Mouse (Mus musculus) MEL (cell line): ENCODE measurements at regions not wholly inside any gene's neighbourhood (a gene's known extent, or its start where the extent isn't known, plus 50 kb on each side); places are given as distances from the start of the nearest gene placed in this dataset.

Experiments
- DNase-seq: peaks from one replicate; pipeline ENCODE4 v3.0.0; 2011; ENCODE audit warnings: low read depth, low spot score
- H3K27ac ChIP-seq: 2 replicates; pipeline ENCODE4 v1.5.1; 2012; ENCODE audit warnings: low read depth, mild to moderate bottlenecking, control low read depth, low read length, moderate library complexity; ENCODE audit not compliant: control insufficient read depth
- H3K27me3 ChIP-seq, 2 experiments: fragments of 150-350 bp in 1 of 2; sonication (generic) in 1 of 2; 2 replicates each; pipeline ENCODE4 v1.6.1; 2012; ENCODE audit warnings: low read length in 2 of 2, mild to moderate bottlenecking in 2 of 2, improper control_type of control experiment in 1 of 2, moderate library complexity in 1 of 2; ENCODE audit not compliant: insufficient read depth in 2 of 2, control insufficient read depth in 1 of 2
- H3K36me3 ChIP-seq, 2 experiments: 2 replicates each; pipeline ENCODE4 v1.6.1; 2012 to 2014; ENCODE audit warnings: low read length in 2 of 2, improper control_type of control experiment in 1 of 2, inconsistent platforms in 1 of 2, mild to moderate bottlenecking in 1 of 2; ENCODE audit not compliant: insufficient read depth in 2 of 2, control insufficient read depth in 1 of 2
- H3K4me1 ChIP-seq, 2 experiments: fragments of 150-350 bp in 1 of 2; sonication (generic) in 1 of 2; 2 replicates each; pipeline ENCODE4 v1.6.1; 2012; ENCODE audit warnings: low read length in 2 of 2, improper control_type of control experiment in 1 of 2, mild to moderate bottlenecking in 1 of 2; ENCODE audit not compliant: insufficient read depth in 2 of 2, control insufficient read depth in 1 of 2
- H3K4me3 ChIP-seq, 2 experiments: fragments of 150-350 bp in 1 of 2; sonication (generic) in 1 of 2; 2 replicates each; pipeline ENCODE4 v1.5.1; 2012; ENCODE audit warnings: low read depth in 2 of 2, low read length in 2 of 2, mild to moderate bottlenecking in 2 of 2, moderate library complexity in 2 of 2, control low read depth in 1 of 2, improper control_type of control experiment in 1 of 2; ENCODE audit not compliant: control insufficient read depth in 1 of 2, insufficient read depth in 1 of 2
- H3K79me2 ChIP-seq: 2 replicates; pipeline ENCODE4 v1.6.1; 2012; ENCODE audit warnings: mild to moderate bottlenecking, low read length, moderate library complexity; ENCODE audit not compliant: control insufficient read depth, poor library complexity, insufficient read depth
- H3K9ac ChIP-seq: 2 replicates; pipeline ENCODE4 v1.6.1; 2012; ENCODE audit warnings: low read depth, mild to moderate bottlenecking, control low read depth, low read length, moderate library complexity; ENCODE audit not compliant: control insufficient read depth, poor library complexity, severe bottlenecking
- H3K9me3 ChIP-seq: fragments of 150-350 bp; sonication (generic); replicated peaks from 2 replicates; pipeline ENCODE4 v1.6.1; 2012; ENCODE audit warnings: mild to moderate bottlenecking, low read length, improper control_type of control experiment, moderate library complexity; ENCODE audit not compliant: insufficient read depth
- CHD2 ChIP-seq: IDR thresholded peaks from 2 replicates; pipeline ENCODE4 v1.6.1; 2011; ENCODE audit warnings: low read length, improper control_type of control experiment
- EP300 ChIP-seq, 2 experiments: IDR thresholded peaks; 2 replicates each; pipeline ENCODE4 v1.6.1; 2011; ENCODE audit warnings: improper control_type of control experiment in 2 of 2, low read length in 2 of 2, low read depth in 1 of 2, mild to moderate bottlenecking in 1 of 2
- ETS1 ChIP-seq: IDR thresholded peaks from 2 replicates; pipeline ENCODE4 v1.6.1; 2012; ENCODE audit warnings: low read depth, mild to moderate bottlenecking, inconsistent platforms, low read length, improper control_type of control experiment, moderate library complexity
- GABPA ChIP-seq: IDR thresholded peaks from 2 replicates; pipeline ENCODE4 v1.6.1; 2012; ENCODE audit warnings: low read depth, mild to moderate bottlenecking, inconsistent platforms, low read length, improper control_type of control experiment, moderate library complexity
- JUND ChIP-seq: IDR thresholded peaks from 2 replicates; pipeline ENCODE4 v1.6.1; 2011; ENCODE audit warnings: low read depth, mild to moderate bottlenecking, improper control_type of control experiment, low read length
- KAT2A ChIP-seq: conservative IDR thresholded peaks from 2 replicates; pipeline ENCODE4 v1.6.1; 2012; ENCODE audit warnings: low read depth, low read length, improper control_type of control experiment, inconsistent platforms
- MAZ ChIP-seq: IDR thresholded peaks from 2 replicates; pipeline ENCODE4 v1.6.1; 2012; ENCODE audit warnings: low read depth, mild to moderate bottlenecking, inconsistent platforms, low read length, improper control_type of control experiment
- MXI1 ChIP-seq: IDR thresholded peaks from 2 replicates; pipeline ENCODE4 v1.6.1; 2011; ENCODE audit warnings: mild to moderate bottlenecking, low read depth, low read length, improper control_type of control experiment
- POLR2A ChIP-seq, 2 experiments: IDR thresholded peaks; 2 replicates each; pipeline ENCODE4 v1.6.1; 2011 to 2012; ENCODE audit warnings: low read length in 2 of 2, mild to moderate bottlenecking in 2 of 2, control low read depth in 1 of 2, improper control_type of control experiment in 1 of 2, low read depth in 1 of 2, moderate library complexity in 1 of 2; ENCODE audit not compliant: control insufficient read depth in 1 of 2, insufficient read depth in 1 of 2, poor library complexity in 1 of 2
- POLR2AphosphoS2 ChIP-seq: IDR thresholded peaks from 2 replicates; pipeline ENCODE4 v1.6.1; 2011; ENCODE audit warnings: low read length, improper control_type of control experiment
- POLR2AphosphoS5 ChIP-seq: IDR thresholded peaks from 2 replicates; pipeline ENCODE4 v1.6.1; 2012; ENCODE audit warnings: low read depth, borderline replicate concordance, mild to moderate bottlenecking, inconsistent platforms, low read length, moderate library complexity, mixed read lengths
- SIN3A ChIP-seq: IDR thresholded peaks from 2 replicates; pipeline ENCODE4 v1.6.1; 2012; ENCODE audit warnings: low read length, improper control_type of control experiment, inconsistent platforms
- SMC3 ChIP-seq: IDR thresholded peaks from 2 replicates; pipeline ENCODE4 v1.6.1; 2011; ENCODE audit warnings: low read depth, low read length, improper control_type of control experiment
- TBP ChIP-seq: IDR thresholded peaks from 2 replicates; pipeline ENCODE4 v1.8.0; 2011; ENCODE audit warnings: low read depth, low read length, improper control_type of control experiment
- TCF12 ChIP-seq: IDR thresholded peaks from 2 replicates; pipeline ENCODE4 v1.6.1; 2014; ENCODE audit warnings: low read depth, mild to moderate bottlenecking, inconsistent platforms, low read length, improper control_type of control experiment, moderate library complexity
- UBTF ChIP-seq: IDR thresholded peaks from 2 replicates; pipeline ENCODE4 v1.6.1; 2012; ENCODE audit warnings: low read depth, mild to moderate bottlenecking, inconsistent platforms, low read length, improper control_type of control experiment, moderate library complexity, borderline replicate concordance; ENCODE audit not compliant: insufficient read depth
- ZC3H11A ChIP-seq: IDR thresholded peaks from 2 replicates; pipeline ENCODE4 v1.6.1; 2012; ENCODE audit warnings: low read depth, mild to moderate bottlenecking, inconsistent platforms, low read length, improper control_type of control experiment
- ZKSCAN1 ChIP-seq: IDR thresholded peaks from 2 replicates; pipeline ENCODE4 v1.6.1; 2012; ENCODE audit warnings: low read depth, mild to moderate bottlenecking, inconsistent platforms, low read length, improper control_type of control experiment, moderate library complexity

DNA sequence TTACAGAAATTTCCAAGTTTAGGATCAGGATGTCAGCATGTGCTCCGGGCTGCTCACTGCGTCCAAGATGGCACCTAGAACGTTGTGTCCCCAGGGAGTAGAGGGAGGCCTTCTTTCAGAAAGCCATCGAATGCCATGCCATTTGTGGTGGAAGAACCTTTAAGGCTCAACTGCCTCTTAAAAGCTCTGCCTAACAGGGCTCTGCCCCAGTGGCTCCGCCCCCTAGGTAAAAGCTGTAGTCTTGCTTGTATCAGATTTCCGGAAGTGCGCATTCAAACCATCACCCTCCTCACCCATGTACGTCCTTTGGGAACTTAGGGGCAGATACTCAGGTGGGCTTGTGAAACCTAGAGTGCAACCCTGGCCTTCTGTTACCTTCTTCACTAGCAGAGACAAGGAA, 54.0 kb upstream of the Psmd7 start:
- Histone ChIP-seq H3K79me2 (no peaks in the 10 kb centered on the region), H3K9ac (no peak overlapping the region), H3K4me3 (no peak overlapping the region), H3K9me3 (no peaks in the 10 kb centered on the region), H3K4me1 (no peaks in the 10 kb centered on the region), H3K36me3 (no peaks in the 10 kb centered on the region), H3K27ac (no peak overlapping the region), H3K27me3 (no peaks in the 10 kb centered on the region)
- TF ChIP-seq SMC3 (no peak), TBP (no peak), MAZ (no peak), ETS1 (no peak), MXI1 (no peak), POLR2AphosphoS5 (no peak), CHD2 (no peak), ZKSCAN1 (no peak), TCF12 (no peak), GABPA (no peak), ZC3H11A (no peak)
- DNase-seq, result no peak

GRCm38 (mm10) chr8:107647936-107648335, 59.7 kb upstream of the Psmd7 start:
- Histone ChIP-seq H3K4me3 (no peak overlapping the region), H3K9me3 (no peaks in the 10 kb centered on the region), H3K9ac (no peak overlapping the region), H3K27ac (no peak overlapping the region), H3K4me1 (no peaks in the 10 kb centered on the region), H3K36me3 (no peaks in the 10 kb centered on the region), H3K79me2 (no peaks in the 10 kb centered on the region), H3K27me3 (no peaks in the 10 kb centered on the region; a peak in 1 of 4 replicates)
- TF ChIP-seq KAT2A (no peak), POLR2A (IDR thresholded peaks at IDR 0.05; ENCODE audit: control insufficient read depth in 1 of 2, insufficient read depth in 1 of 2, low read depth in 1 of 2, low read length in 2 of 2, poor library complexity in 1 of 2) (no peak), EP300 (IDR thresholded peaks at IDR 0.05; ENCODE audit: low read depth in 1 of 2, low read length in 2 of 2) (no peak), ZKSCAN1 (no peak), POLR2AphosphoS2 (no peak), JUND (no peak), UBTF (no peak), SIN3A (no peak)
- no peak for DNase-seq
